Mouse (Mus musculus): ENCODE measurements around the gene Wwox. TPM values are rescaled to one million over a fixed set of nuclear protein-coding genes. Genes with fewer than 3 reads are reported as not detected.
A peak's percentile ranks its signal among the peaks of the same experiment; 100 is the strongest.

Wwox gene
- total RNA-seq, 2 experiments from 2014 or later = 5.3 to 8.7 TPM

- DNase-seq = no peak
These were observed 231.3 kb downstream of the Wwox start for GRCm38 (mm10) chr8:114670801-114671200.

DNA sequence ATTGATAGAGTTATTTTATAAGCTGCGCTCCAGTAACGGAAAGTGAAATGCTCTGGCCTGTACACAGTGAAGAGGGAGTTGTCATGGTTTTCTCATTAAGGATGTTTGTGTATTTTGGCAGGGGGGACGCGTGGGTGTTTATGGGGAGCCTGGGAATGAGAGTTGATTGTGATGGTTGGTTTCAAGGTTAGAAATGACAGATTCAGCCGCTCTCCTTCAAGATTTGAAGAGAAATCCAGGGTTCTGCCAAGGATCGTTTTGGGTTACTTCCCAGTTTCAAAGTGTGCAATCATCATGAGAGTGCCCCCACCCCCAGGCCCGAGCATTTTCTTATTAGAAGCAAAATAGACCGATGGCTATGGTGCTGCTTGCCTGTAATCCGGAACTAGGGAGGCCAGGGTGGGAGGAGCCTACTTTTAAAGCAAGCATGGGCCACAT lies 231.8 kb downstream of the Wwox start:
- peak; percentile 57 for DNase-seq

DNA sequence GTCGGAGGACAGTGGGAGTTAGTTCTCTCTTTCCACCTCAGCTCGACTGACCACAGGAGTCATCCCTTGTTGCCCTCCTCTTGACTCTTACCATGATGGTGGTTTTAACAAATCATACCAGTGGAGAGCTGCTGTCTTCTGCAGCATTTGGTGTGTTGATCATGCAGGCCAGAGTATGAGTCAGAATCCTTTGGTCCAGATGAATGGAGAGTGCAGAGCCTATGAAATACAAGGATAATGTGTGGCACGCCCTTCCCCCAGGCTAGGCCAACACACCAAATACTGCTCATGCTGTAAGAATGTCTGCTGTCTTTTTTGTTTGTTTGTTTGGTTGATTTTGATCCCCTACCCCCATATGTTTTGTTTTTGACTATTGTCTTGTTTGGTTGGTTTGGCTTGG lies 234.0 kb downstream of the Wwox start:
- no peak for DNase-seq

DNA sequence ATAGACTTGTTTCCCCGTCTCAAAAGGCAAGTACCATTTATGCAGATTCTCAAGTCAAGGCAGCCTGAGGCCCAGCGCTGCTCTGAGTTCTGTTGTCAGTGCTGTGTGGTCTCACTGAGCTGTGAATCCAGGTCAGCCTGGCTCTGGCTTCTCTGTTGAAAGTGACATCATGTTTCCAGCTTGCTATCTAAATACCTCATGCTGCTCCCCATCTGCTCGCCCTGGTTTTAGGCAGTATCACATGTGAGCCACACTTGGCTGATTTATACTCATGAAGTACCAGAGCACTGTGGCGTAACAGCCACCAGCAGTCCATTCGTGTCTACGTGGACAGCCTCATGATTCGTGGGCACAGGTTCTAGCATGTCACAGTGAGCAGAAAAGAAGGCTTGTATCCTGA lies 235.7 kb downstream of the Wwox start:
- peak; percentile 26 for DNase-seq

- DNase-seq = no peak
These were observed 237.5 kb downstream of the Wwox start for GRCm38 (mm10) chr8:114676918-114677317.

DNA sequence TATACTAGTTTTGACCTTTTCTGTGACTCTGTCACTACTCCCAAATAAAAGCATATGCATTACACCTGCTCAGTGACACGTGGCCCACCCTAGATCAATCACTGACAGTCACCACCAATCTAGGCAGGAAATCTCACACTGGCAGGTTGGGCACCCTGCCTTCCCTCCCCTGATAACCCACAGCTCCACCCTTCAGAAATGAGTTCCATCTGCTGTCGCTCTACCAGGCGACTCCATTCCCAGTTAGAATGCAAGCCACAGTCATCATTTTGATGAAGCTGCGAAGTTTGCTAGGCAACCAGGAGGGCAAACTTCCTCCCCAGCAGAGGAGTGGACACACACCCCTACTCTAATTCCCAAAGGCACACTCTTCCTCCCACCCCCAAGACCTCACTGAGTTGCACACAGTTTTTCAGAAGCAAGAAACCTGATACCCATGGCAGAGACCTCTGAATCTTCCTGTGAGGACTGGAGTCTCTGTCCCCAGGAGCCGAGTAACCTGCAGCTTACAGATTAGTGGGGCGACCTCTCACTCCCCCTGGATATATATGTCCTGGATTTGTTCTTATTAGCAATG lies 238.2 kb downstream of the Wwox start:
- DNase-seq = no peak

DNA sequence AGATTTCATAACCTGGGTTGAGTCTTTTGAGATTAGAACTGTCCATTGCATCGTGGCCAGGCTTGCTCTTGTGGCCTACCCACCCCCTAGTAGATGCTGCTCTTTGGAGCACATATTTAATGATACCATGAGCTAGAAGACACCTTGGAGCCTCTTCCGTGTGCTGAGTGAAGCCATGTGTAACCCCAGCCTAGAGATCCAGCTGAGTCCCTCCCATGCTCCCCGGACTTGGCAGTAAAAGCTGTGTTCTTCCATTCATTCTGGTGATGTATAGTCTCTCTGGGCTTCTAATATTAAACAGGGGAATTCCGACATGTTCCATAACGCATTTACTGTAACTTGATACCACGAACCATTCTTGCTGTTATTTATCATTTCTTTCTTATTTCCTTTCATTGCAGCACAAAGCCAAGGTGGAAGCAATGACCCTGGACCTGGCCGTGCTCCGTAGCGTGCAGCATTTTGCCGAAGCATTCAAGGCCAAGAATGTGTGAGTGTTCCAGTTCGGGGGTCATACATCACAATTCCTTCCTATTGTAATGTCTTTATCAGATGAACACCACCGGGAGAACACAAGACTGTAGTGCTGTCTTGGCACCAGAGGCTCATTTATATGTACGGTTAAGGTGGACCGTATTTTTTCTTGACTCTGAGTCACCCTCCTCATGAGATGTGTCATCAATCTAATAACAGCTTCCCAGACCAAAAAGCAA lies 240.1 kb downstream of the Wwox start:
- DNase-seq = no peak

DNA sequence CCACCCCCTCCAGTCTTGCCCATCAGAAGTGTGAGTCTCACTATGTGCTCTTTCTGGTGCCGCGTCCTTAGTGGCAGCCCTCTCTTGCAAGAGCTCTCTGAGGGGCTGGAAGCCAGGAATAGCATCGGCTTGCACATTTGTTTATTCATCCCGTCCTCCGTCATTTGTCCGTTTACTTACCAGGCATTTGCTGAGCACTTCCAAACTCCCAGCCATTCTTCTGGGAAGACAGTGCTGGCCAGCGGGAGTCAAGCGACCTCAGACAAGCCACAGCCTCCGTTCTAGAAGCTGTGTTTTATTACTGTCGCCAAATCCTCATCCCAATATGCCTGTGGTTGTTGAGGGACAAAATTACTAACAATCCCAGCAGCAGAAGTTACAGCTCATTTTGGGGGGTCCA lies 241.7 kb downstream of the Wwox start:
- DNase-seq = no peak

- no peak for DNase-seq
These were observed 242.7 kb downstream of the Wwox start for GRCm38 (mm10) chr8:114682166-114682565.

- DNase-seq = peak; percentile 10
These were observed 244.7 kb downstream of the Wwox start for GRCm38 (mm10) chr8:114684046-114684702.

DNA sequence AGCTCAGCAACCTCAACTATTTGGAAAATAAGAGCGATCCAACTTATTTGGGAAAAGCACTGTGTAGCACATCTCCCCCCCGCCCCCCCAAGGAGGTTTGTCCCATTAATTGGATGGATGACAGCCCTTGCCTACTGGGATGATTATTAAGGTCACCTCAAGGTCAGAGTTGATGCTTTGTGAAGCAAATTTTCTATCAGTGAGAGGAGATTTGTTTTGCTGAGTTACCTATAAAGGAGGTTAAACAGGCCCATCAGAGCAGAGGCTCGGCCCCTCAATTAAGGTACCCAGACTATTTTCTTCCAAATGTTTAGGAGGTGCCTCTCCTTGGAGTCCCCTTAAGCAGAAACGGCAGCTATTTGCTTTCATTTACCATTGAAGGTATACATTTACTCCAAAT lies 247.0 kb downstream of the Wwox start:
- DNase-seq = no peak

DNA sequence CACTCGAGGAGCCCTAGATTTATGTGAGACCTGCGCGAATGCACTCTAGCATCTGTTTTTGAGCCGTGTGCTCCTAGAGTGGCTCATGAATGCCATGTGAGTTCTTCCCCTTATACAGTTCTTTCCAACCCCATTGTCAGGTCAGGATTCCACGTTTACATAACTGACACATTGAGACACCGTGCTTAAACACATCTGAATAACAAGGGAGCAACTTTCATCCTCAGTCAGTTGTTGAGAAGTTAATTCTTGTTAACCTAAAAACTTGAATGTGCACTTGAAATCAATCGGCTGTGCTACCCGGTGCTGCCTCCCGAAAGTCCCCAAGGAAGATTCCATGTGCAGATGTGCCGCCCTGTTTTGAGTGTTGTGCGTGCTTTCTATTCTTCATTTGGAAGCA lies 249.3 kb downstream of the Wwox start:
- no peak for DNase-seq

DNA sequence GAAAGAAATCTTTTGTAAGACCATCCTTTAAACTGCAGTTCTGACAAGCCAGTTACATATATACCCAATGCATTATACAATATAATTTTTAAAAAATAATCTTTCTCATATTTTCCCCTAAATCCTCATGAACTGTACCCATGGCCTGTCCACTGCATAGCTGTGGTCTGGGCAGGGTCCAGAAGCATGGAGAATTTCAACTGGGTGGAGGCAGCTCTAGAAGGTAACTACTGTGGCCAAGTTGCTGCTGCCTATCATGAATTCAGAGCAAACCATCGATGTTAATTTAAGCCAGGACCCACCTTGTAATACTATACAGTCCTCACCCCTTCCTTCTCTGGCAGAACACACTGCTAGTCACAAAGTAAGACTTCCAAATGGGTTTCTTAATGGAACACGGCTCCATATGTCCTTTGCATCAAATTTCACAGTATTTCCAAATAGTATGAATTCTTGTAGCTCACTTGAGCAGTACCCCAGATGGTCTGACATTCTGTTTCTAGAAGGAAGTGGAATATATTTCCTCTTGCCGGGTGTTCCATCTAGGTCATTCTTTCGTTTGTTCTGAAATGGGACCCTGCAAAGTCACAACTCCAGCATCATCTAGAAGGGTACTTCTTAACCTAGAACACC lies 255.2 kb downstream of the Wwox start:
- DNase-seq = no peak

- no peak for DNase-seq
These were observed 264.1 kb downstream of the Wwox start for GRCm38 (mm10) chr8:114703517-114703916.

DNA sequence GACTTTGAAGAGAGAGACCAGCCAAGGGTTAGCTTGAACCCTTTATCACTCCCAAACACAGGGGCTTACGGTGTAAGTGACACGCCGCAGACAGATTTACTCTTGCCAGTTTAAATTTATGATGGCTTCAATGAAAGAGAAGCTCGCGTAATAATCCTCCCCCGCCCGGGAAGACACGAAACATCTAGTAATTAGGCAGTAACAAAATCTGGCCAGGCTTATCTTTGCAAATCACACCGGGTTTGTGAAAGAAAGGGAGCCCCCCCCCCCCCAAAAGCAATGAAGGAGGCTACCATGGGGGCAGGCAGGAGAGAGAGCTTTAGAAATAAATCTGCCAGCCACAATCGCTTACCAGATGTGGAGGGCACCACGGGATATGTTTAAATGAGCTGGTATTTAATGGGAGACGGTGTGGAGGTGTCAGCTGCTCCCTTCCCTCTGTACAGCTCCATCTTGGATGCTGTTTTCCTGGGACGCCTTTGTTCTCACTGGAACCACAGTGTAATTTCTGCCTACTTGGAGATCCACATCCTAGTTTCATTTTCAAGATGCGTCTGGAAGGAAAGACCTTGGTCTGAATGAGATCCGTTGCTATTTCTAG lies 268.2 kb downstream of the Wwox start:
- DNase-seq = no peak

DNA sequence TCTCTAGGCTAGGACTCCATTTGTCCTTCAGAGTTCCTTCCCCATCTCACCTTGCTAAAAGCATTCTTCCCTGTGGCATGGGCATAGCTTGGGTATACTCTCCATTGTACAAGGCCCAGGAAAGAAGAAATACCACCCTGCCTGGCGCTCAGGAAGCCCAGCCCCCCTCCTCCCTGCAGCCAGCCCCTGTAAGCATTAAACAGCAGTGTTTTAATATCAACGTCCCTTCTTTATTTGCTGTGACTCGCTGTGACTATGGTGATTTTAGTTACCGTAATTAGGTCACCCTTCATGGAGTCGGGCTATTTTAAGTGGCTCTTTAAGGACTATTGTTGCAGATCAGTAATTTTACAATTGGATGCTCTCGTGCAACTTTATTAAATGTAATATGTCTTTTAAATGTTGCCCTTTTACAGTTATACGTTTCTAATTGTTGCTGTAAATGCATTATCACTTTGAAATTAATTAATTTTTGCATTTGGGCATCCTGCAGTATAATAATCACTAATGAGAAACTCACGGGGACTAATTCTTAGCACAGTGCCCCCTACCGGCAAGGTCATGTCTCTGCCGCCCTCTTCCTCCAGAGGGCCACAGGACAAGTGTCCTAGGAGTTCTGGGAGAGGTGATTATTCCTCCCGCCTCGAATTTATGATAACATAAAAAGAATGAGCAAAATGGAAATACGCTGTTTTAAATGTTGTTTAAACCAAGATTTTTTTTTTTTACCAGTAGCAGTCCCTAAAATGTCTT lies 276.0 kb downstream of the Wwox start:
- no peak for DNase-seq

DNA sequence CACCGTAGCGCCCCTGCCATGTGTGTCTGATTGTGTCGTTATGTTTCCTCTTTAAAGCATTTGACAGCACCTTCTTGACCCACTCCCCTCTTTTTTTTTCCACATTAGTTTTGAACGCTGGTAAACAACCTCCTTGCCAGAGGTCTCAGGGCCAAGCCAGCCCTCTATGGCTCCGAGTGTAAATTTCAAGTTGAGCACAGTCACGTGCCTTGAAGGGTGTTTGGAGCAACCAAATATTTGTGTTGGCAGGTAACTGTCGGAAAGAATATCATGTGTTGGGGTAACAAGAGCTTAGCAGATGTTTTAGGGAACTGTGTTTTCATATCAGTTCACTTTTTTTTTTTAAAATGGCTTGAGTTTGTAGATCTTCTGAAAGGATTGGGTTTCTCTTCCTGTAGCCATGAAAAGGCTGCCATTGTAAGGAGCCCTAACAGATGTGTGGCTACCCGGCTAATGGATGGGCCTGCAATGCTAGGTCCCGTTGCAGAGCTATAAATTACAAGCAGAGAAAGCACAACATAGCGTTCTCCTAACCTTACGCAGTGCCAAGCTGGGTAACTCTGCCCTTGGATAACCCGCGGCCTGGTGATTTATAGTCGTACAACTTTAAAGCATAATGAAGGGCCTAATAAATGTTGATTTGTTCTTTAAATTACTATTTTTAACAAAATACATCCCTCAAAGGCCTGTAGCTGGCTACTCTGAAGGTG lies 277.2 kb downstream of the Wwox start:
- peak; percentile 20 for DNase-seq

- no peak for DNase-seq
These were observed 279.4 kb downstream of the Wwox start for GRCm38 (mm10) chr8:114718821-114719220.

- no peak for DNase-seq
These were observed 283.2 kb downstream of the Wwox start for GRCm38 (mm10) chr8:114722611-114723010.

DNA sequence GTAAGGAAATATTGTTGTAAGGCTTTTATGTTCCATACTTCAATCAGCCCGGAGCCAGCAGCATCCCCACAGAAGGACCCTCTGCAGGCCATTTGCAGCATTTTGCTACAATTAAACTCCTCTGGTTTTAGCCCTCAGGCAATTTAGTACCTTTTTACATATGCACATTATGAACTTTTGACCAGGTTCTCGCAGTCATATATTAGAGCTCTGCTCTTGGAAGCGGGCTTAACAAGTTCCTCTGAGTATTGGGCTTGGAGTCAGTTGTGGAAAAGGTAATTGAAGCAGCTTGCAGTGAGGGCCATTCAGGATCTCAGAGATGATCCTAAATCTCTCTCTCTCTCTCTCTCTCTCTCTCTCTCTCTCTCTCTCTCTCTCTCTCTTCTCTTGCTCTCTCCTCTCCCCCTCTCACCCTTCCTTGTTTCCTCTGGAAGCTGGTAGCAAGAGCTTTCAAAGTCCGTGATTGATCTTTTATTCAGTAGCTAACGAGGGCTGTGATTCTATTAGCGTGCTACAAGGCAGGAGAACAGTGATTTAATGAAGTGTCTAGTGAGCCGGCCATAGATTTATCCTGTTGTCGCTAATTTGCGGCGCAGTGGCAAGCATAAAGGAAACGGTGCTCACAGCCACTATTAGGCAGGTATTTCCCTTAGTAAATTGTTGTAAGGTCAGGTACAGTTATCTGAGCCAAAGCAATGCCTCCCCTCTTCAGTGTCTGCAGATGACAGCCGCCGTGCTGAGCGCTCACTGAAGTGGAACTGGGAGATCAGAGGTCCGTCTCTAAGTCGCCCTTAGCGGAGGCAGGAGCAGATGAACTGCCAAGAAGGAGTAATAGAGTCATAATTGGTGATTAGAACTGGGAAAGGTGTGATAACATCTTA lies 292.0 kb downstream of the Wwox start:
- DNase-seq = no peak

Measured in gastrocnemius, postnatal 25 days (tissue).